Mouse (Mus musculus) heart, embryonic 16.5 days (tissue): ENCODE measurements around the gene 4921507P07Rik. TPM values are rescaled to one million over a fixed set of nuclear protein-coding genes. Genes with fewer than 3 reads are reported as not detected.
A peak's percentile ranks its signal among the peaks of the same experiment; 100 is the strongest.

ENCODE experiments used
- ATAC-seq: fragments of 200-750 bp; cut with Nextera tagmentation; replicated peaks from 2 replicates; pipeline ENCODE4 v1.8.0; 2017; ENCODE audit warnings: moderate number of reproducible peaks; ENCODE audit not compliant: insufficient read depth, low FRiP score; ENCODE audit errors: extremely low read depth
- H3K27ac ChIP-seq: fragments of 300-500 bp; sonication (generic); 2 replicates; pipeline ENCODE4 v1.5.1; 2014; ENCODE audit warnings: mild to moderate bottlenecking, low read length, control low read depth, moderate library complexity
- H3K27me3 ChIP-seq: fragments of 300-500 bp; sonication (generic); 2 replicates; pipeline ENCODE4 v1.6.1; 2014; ENCODE audit warnings: low read length, mixed read lengths; ENCODE audit not compliant: control insufficient read depth, insufficient read depth
- H3K36me3 ChIP-seq: fragments of 300-500 bp; sonication (generic); 2 replicates; pipeline ENCODE4 v1.6.1; 2014; ENCODE audit not compliant: control insufficient read depth, insufficient read depth
- H3K4me1 ChIP-seq: fragments of 300-500 bp; sonication (generic); 2 replicates; pipeline ENCODE4 v1.6.1; 2014; ENCODE audit warnings: low read length, mixed read lengths; ENCODE audit not compliant: control insufficient read depth, insufficient read depth
- H3K4me2 ChIP-seq: fragments of 300-500 bp; sonication (generic); 2 replicates; pipeline ENCODE4 v1.6.1; 2014; ENCODE audit warnings: low read depth, mild to moderate bottlenecking, control low read depth, low read length
- H3K4me3 ChIP-seq: fragments of 300-500 bp; sonication (generic); 2 replicates; pipeline ENCODE4 v1.5.1; 2014; ENCODE audit warnings: mild to moderate bottlenecking, control low read depth, low read length
- H3K9ac ChIP-seq: fragments of 300-500 bp; sonication (generic); 2 replicates; pipeline ENCODE4 v1.6.1; 2014; ENCODE audit warnings: low read length, control low read depth
- H3K9me3 ChIP-seq: fragments of 300-500 bp; sonication (generic); replicated peaks from 2 replicates; pipeline ENCODE4 v1.6.1; 2016; ENCODE audit warnings: low read length; ENCODE audit not compliant: control insufficient read depth
- WGBS: fragments of 180-500 bp; shearing (Covaris S2); extraction: QIAGEN DNeasy Blood & Tissue Kit; methylation state at CpG from one replicate; pipeline ENCODE4 v1.1.7; 2014; 5-methylcytosine and 5-hydroxymethylcytosine counted together
- polyA plus RNA-seq: library from polyadenylated mRNA; unstranded; fragments of >200 nt; fragmentation: Nextera tagmentation; extraction: Ambion mirVana; gene quantifications from 2 replicates; pipeline ENCODE4 v1.2.1, GENCODE M21; 2015

The 4921507P07Rik gene
- polyA plus RNA-seq, 1 experiment from 2014 or later: 0.32 TPM

DNA sequence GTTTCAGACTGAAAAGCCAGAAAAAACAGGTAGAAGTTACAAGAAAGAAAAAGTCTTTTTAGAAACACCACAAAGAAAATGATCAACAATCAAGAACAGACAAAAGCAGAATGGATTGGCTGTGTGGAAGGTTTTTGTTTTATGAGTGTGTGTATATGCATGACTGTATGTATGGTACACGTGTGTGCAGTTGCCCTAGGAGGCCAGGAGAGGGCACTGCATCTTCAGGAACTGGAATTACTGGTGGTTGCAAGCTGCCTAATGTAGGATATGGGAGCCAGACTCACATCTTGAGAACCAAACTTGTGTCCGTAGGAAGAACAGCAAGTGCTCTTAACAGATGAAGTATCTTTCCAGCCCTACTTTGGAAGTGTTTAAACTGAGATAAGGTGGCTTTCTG lies 2.1 kb downstream of the 4921507P07Rik start:
- H3K36me3 ChIP-seq: 0 out of 2 replicates have a peak, but pooled peaks cover 2% of the 10 kb centered on the region
- 77% methylated on average over 2 of the region's 2 CpGs for WGBS
- no peak overlapping the region for H3K4me3 ChIP-seq
- H3K4me2 ChIP-seq: no peak overlapping the region
- H3K4me1 ChIP-seq: peaks cover 9% of the 10 kb centered on the region
- no peak overlapping the region for H3K9ac ChIP-seq
- no peaks in the 10 kb centered on the region for H3K9me3 ChIP-seq
- H3K27me3 ChIP-seq: no peaks in the 10 kb centered on the region
- H3K27ac ChIP-seq: no peak overlapping the region
- no peak for ATAC-seq

- no peaks in the 10 kb centered on the region for H3K9me3 ChIP-seq
- peaks cover 4% of the 10 kb centered on the region for H3K4me1 ChIP-seq
- H3K36me3 ChIP-seq: 0 out of 2 replicates have a peak, but pooled peaks cover 2% of the 10 kb centered on the region
- H3K27me3 ChIP-seq: no peaks in the 10 kb centered on the region
- no peak for ATAC-seq
- H3K27ac ChIP-seq: no peak overlapping the region
- H3K4me2 ChIP-seq: no peak overlapping the region
- no peak overlapping the region for H3K4me3 ChIP-seq
- WGBS: 63% methylated on average over 10 of the region's 10 CpGs
- no peak overlapping the region for H3K9ac ChIP-seq
Measured at GRCm38 (mm10) chr6:50593334-50593845, 3.0 kb downstream of the 4921507P07Rik start.

DNA sequence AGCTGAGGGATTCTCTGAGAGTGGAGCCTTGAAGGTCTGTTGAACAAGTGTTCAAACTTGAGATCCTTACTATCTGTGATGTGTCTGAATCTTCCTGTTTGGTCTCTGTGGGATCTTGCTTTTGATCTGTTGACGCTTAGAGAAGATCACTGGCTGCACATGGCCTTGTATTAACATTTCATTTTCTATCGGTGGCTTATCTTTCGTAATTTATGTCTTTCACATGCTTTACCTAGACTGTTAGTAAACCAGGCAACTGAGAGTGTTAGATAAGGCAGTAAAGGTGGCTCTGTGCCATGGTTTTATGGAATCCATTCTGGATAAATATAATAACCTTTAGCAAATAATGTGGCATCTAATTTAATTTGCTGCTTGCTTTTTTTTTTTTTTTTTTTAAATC lies 6.2 kb downstream of the 4921507P07Rik start:
- no peak for ATAC-seq
- H3K9ac ChIP-seq: no peak overlapping the region
- H3K9me3 ChIP-seq: no peaks in the 10 kb centered on the region
- H3K4me2 ChIP-seq: no peak overlapping the region
- WGBS: 75% methylated on average over 3 of the region's 3 CpGs
- H3K36me3 ChIP-seq: 0 out of 2 replicates have a peak, but pooled peaks cover 2% of the 10 kb centered on the region
- H3K27ac ChIP-seq: no peak overlapping the region
- H3K4me3 ChIP-seq: no peak overlapping the region
- H3K27me3 ChIP-seq: no peaks in the 10 kb centered on the region
- H3K4me1 ChIP-seq: 0 out of 2 replicates have a peak, but pooled peaks cover 2% of the 10 kb centered on the region

GRCm38 (mm10) chr6:50588251-50588650 lies 8.2 kb downstream of the 4921507P07Rik start:
- Histone ChIP-seq H3K27ac (no peak overlapping the region), H3K27me3 (no peaks in the 10 kb centered on the region), H3K4me3 (no peak overlapping the region), H3K4me1 (0 out of 2 replicates have a peak, but pooled peaks cover 2% of the 10 kb centered on the region), H3K4me2 (no peak overlapping the region), H3K36me3 (0 out of 2 replicates have a peak, but pooled peaks cover 2% of the 10 kb centered on the region), H3K9me3 (no peaks in the 10 kb centered on the region), H3K9ac (no peak overlapping the region)
- ATAC-seq: no peak
- 92% methylated on average over 1 of the region's 1 CpGs for WGBS

DNA sequence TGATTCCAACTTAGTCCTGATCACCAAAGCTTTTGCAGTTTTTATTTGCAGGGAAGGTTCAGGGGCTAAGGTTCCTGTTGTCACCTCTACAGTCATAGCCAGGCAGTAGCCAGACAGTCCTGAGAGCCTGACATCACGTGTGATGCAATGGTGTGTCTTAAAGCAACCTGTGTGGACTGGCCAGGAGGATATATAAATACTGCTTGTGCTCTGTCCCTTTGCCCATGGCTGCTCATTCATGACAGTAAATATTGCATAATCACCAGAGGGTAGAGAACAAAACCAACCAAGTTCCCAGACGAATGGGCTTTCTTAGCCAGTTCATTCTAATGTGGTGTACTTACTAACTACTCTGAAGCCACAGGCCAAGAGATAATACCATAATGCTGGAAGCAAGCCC lies 9.0 kb downstream of the 4921507P07Rik start:
- Histone ChIP-seq H3K27ac (no peak overlapping the region), H3K27me3 (no peaks in the 10 kb centered on the region), H3K4me1 (0 out of 2 replicates have a peak, but pooled peaks cover 2% of the 10 kb centered on the region), H3K4me2 (no peak overlapping the region), H3K4me3 (no peak overlapping the region), H3K9ac (no peak overlapping the region), H3K36me3 (0 out of 2 replicates have a peak, but pooled peaks cover 2% of the 10 kb centered on the region), H3K9me3 (no peaks in the 10 kb centered on the region)
- no peak for ATAC-seq
- 86% methylated on average over 2 of the region's 2 CpGs for WGBS

GRCm38 (mm10) chr6:50586316-50586715 lies 10.1 kb downstream of the 4921507P07Rik start:
- ATAC-seq: no peak
- H3K27ac ChIP-seq: no peak overlapping the region
- 0 out of 2 replicates have a peak, but pooled peaks cover 2% of the 10 kb centered on the region for H3K4me1 ChIP-seq
- no peak overlapping the region for H3K4me3 ChIP-seq
- no peaks in the 10 kb centered on the region for H3K9me3 ChIP-seq
- H3K4me2 ChIP-seq: no peak overlapping the region
- no peak overlapping the region for H3K9ac ChIP-seq
- H3K36me3 ChIP-seq: 0 out of 2 replicates have a peak, but pooled peaks cover 2% of the 10 kb centered on the region
- WGBS: 65% methylated on average over 5 of the region's 5 CpGs
- H3K27me3 ChIP-seq: no peaks in the 10 kb centered on the region

DNA sequence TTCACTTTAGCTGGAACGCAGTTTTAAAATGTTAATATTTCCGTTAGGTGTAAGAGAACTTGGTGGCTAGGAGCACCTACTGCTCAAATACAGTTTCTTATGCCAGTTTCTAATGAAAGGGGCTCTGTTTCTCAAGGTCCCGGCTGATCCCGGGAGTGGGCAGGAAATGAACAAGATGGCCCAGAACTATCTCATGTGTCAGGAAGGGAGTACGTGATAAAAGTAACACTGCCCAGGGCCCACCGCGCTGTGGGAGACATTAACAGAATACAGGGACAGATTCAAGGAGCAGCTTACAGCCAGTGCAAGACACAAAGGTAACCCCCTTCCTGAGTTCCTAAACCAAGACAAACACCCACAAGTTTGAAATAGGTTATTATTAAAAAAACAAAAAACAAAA lies 10.7 kb downstream of the 4921507P07Rik start:
- ATAC-seq: no peak; the same call in 1 of the 2 replicates
- WGBS: 44% methylated on average over 7 of the region's 7 CpGs
- Histone ChIP-seq H3K9me3 (no peaks in the 10 kb centered on the region), H3K4me3 (no peak overlapping the region), H3K36me3 (no peaks in the 10 kb centered on the region), H3K4me1 (0 out of 2 replicates have a peak, but pooled peaks cover 2% of the 10 kb centered on the region), H3K27ac (no peak overlapping the region), H3K4me2 (no peak overlapping the region), H3K9ac (no peak overlapping the region), H3K27me3 (no peaks in the 10 kb centered on the region)

GRCm38 (mm10) chr6:50571661-50572060 lies 24.8 kb downstream of the 4921507P07Rik start:
- Histone ChIP-seq H3K4me2 (no peak overlapping the region), H3K9ac (no peak overlapping the region), H3K36me3 (no peaks in the 10 kb centered on the region), H3K27me3 (no peaks in the 10 kb centered on the region), H3K27ac (no peak overlapping the region), H3K4me3 (no peak overlapping the region), H3K9me3 (no peaks in the 10 kb centered on the region), H3K4me1 (peaks cover 6% of the 10 kb centered on the region)
- no peak for ATAC-seq
- 81% methylated on average over 1 of the region's 1 CpGs for WGBS

DNA sequence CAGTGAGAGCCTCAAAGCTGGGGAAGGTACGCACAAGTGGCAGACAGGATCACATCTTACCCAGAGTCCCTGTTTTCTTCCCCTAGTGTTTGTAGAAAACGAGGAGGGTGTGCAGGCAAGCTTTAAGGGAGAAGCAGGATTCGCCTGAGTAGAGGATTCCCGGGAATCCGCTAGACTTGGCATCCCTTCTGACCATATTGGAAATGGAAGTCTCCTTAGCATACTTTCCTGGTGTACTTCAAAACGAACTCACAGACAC lies 29.5 kb downstream of the 4921507P07Rik start:
- H3K4me3 ChIP-seq: peak overlapping the region; percentile 97
- H3K4me2 ChIP-seq: peak overlapping the region; percentile 80
- H3K9me3 ChIP-seq: no peaks in the 10 kb centered on the region
- H3K9ac ChIP-seq: peak overlapping the region; percentile 93
- 12% methylated on average over 6 of the region's 6 CpGs for WGBS
- H3K4me1 ChIP-seq: peaks cover 6% of the 10 kb centered on the region
- H3K27me3 ChIP-seq: no peaks in the 10 kb centered on the region
- H3K27ac ChIP-seq: peak overlapping the region; percentile 98
- H3K36me3 ChIP-seq: peaks cover 7% of the 10 kb centered on the region
- no peak for ATAC-seq
